20 mouse cellular contexts compared by ENCODE assay signal in the genomic region with DNA sequence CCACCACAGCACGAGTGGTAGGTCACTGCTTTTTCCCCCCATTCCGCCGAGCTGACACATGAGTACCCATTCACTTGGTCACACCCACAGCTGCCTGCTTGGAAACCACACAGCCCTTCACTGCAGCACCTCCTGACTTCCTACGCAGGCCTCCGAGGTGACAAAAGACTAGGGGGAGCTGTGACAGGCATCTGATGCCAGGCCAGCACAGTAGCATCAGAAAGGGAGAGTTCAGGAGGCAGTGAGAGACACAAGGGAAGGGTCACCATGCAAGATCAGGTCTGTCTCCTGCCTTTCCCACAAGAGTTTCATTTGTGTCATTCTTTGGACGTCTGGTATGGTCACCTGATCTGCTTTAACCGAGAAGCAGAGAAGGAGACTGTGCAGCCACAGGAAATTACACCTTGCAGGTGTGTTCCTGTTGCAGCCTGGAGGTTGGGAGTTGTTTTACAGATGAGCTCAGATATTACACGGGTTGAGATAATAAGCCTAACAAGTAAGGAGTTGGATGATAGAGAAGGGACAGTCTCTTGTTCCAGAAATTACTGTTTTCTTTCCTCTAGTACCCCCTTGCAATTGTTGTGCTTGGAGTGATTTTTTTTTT. TPM values are rescaled to one million over a fixed set of nuclear protein-coding genes. Genes with fewer than 3 reads are reported as not detected.
A peak's percentile ranks its signal among the peaks of the same experiment; 100 is the strongest.
DNase-seq lines count a peak whose midpoint lies in the region; ATAC-seq and TF ChIP-seq lines count a peak whose summit lies in the region.
"Had no signal": no experiment of that assay in that cellular context is flagged by ENCODE, and none has a peak within 500 bp of the region (broad histone marks: within the 10 kb centered on the region; RNA-seq: fewer than 3 reads in every experiment).

No protein-coding gene starts in this region.

- no peaks in the 10 kb centered on the region for H3K9me3 ChIP-seq in hindbrain, embryonic 14.5 days (ENCODE audit: control insufficient read depth, low read length)
- H3K9me3 ChIP-seq: embryonic facial prominence, embryonic 15.5 days; forebrain, embryonic 15.5 days; heart, embryonic 12.5 days; hindbrain, embryonic 13.5 days; limb, embryonic 10.5 days had no signal

- H3K4me2 ChIP-seq in hindbrain, embryonic 14.5 days (replicated peaks) = no peak overlapping the region
- H3K4me2 ChIP-seq: embryonic facial prominence, embryonic 15.5 days; forebrain, embryonic 15.5 days; heart, embryonic 12.5 days; hindbrain, embryonic 13.5 days had no signal

- no peaks in the 10 kb centered on the region for H3K27me3 ChIP-seq in thymus, adult 2 months (ENCODE audit: control insufficient read depth, insufficient read depth, low read length)
- no peaks in the 10 kb centered on the region for H3K27me3 ChIP-seq in hindbrain, embryonic 14.5 days (ENCODE audit: control insufficient read depth, insufficient read depth, low read length)
- H3K27me3 ChIP-seq: embryonic facial prominence, embryonic 15.5 days; forebrain, embryonic 15.5 days; heart, embryonic 12.5 days; hindbrain, embryonic 13.5 days had no signal

- 1% methylated on average over 8 of the region's 8 CpGs for WGBS in thymus, adult 2 months
- 53% methylated on average over 8 of the region's 8 CpGs for WGBS in hindbrain, embryonic 14.5 days

- no peak overlapping the region for H3K9ac ChIP-seq in hindbrain, embryonic 14.5 days
- H3K9ac ChIP-seq: embryonic facial prominence, embryonic 15.5 days; forebrain, embryonic 15.5 days; heart, embryonic 12.5 days; hindbrain, embryonic 13.5 days; liver, embryonic 14.5 days had no signal

- ATAC-seq in CD4-positive, CD25-positive, alpha-beta regulatory T cell, adult 4 months = peak; percentile 92
- ATAC-seq in megakaryocyte progenitor cell, adult 5-6 weeks (replicated peaks; ENCODE audit: poor library complexity) = peak; percentile 90
- no peak for ATAC-seq in hindbrain, embryonic 14.5 days (ENCODE audit: low FRiP score)
- ATAC-seq: forebrain, embryonic 15.5 days had no signal

- TF ChIP-seq CTCF in thymus, adult 2 months (IDR thresholded peaks at IDR 0.05; ENCODE audit: borderline replicate concordance, control insufficient read depth, extremely low read depth, insufficient read depth, low read length, poor library complexity) = no peak

- H3K4me1 ChIP-seq in thymus, adult 2 months (replicated peaks; ENCODE audit: control insufficient read depth, insufficient read depth, low read length) = peaks cover 19% of the 10 kb centered on the region
- no peaks in the 10 kb centered on the region for H3K4me1 ChIP-seq in hindbrain, embryonic 14.5 days (replicated peaks; ENCODE audit: control insufficient read depth, insufficient read depth, low read length)
- H3K4me1 ChIP-seq: embryonic facial prominence, embryonic 15.5 days; forebrain, embryonic 15.5 days; hindbrain, embryonic 13.5 days had no signal

- H3K4me3 ChIP-seq in thymus, adult 2 months (ENCODE audit: control insufficient read depth, insufficient read depth, low read length) = no peak overlapping the region
- H3K4me3 ChIP-seq in hindbrain, embryonic 14.5 days (replicated peaks; ENCODE audit: low read length) = no peak overlapping the region
- H3K4me3 ChIP-seq: embryonic facial prominence, embryonic 15.5 days; forebrain, embryonic 15.5 days; heart, embryonic 12.5 days; hindbrain, embryonic 13.5 days; limb, embryonic 10.5 days had no signal

- H3K27ac ChIP-seq in thymus, adult 2 months (ENCODE audit: control insufficient read depth, insufficient read depth, low read length) = no peak overlapping the region
- no peak overlapping the region for H3K27ac ChIP-seq in hindbrain, embryonic 14.5 days
- H3K27ac ChIP-seq: embryonic facial prominence, embryonic 15.5 days; forebrain, embryonic 15.5 days; hindbrain, embryonic 13.5 days; limb, embryonic 10.5 days; liver, embryonic 14.5 days; macrophage had no signal

- DNase-seq in T-cell, adult 2 months (ENCODE audit: low spot score) = peak; percentile 78
- DNase-seq in thymus, adult 2 months = peak; percentile 53
- DNase-seq in cerebellum, postnatal 4 days (ENCODE audit: low spot score in 2 of 2) = no peak
- DNase-seq in hindbrain, embryonic 14.5 days (ENCODE audit: low spot score) = no peak
- DNase-seq in cerebellum, postnatal 25 days = no peak
- DNase-seq: cerebellum, postnatal 14 days; gastrocnemius, postnatal 10 days; kidney, postnatal 14 days had no signal

- no peak for TF ChIP-seq POLR2A in thymus, adult 2 months (IDR thresholded peaks at IDR 0.05; ENCODE audit: control insufficient read depth, extremely low read depth, insufficient read depth, low read length, poor library complexity)

- no peaks in the 10 kb centered on the region for H3K36me3 ChIP-seq in thymus, adult 2 months (ENCODE audit: control insufficient read depth, insufficient read depth, low read length)
- H3K36me3 ChIP-seq in hindbrain, embryonic 14.5 days (replicated peaks; ENCODE audit: control insufficient read depth, insufficient read depth) = no peaks in the 10 kb centered on the region
- H3K36me3 ChIP-seq: embryonic facial prominence, embryonic 15.5 days; forebrain, embryonic 15.5 days; G1E; heart, embryonic 12.5 days; hindbrain, embryonic 13.5 days; limb, embryonic 10.5 days had no signal

RNA-seq across cellular contexts. Expression of gene Xcl1, which starts 30.9 kb away (rescaled TPM):
- polyA plus RNA-seq in CD4-positive, CD25-positive, alpha-beta regulatory T cell, adult 4 months (2017; shearing (Covaris generic)) = 1 to 10 TPM; 4.4 to 8.0 TPM
- 0.52 and 0.66 TPM in 2 replicates for total RNA-seq in megakaryocyte progenitor cell, adult 5-6 weeks (2015)
- total RNA-seq in megakaryocyte progenitor cell, adult 5-6 weeks (2017) = 1.6 TPM in 1 of 2 replicates, not detected in the other
- 1.9 and 2.8 TPM in 2 replicates for polyA plus RNA-seq in thymus, adult 2 months (2012; rRNA removed)
- polyA plus RNA-seq in hindbrain, embryonic 14.5 days (2014; fragmentation: Nextera tagmentation; extraction: Ambion mirVana) = not detected in 2 replicates
- total RNA-seq: adrenal gland, adult 18-20 months; G1E; gastrocnemius, postnatal 10 days; layer of hippocampus, postnatal 25 days had no signal
- polyA plus RNA-seq: embryonic facial prominence, embryonic 15.5 days; forebrain, embryonic 15.5 days; G1E; heart, embryonic 12.5 days; hindbrain, embryonic 13.5 days; limb, embryonic 10.5 days; liver, embryonic 14.5 days; macrophage had no signal

Comparison
In these comparisons a context has a peak if more than half of its experiments do, and no peak if none do; other contexts are left out.
1. DNase-seq: peak in T-cell, adult 2 months (single experiment) and thymus, adult 2 months (single experiment); none in cerebellum, postnatal 4 days (0 of 2), hindbrain, embryonic 14.5 days (single experiment) and cerebellum, postnatal 25 days (0 of 2).